Mouse (Mus musculus) c-Kit-positive CD71-positive TER-119-positive erythroid progenitor cells, embryonic 14.5 days (primary cell): ENCODE data around the gene Cd207.
"Not testable (repeated sequence)": the region's sequence is repeated elsewhere in the genome, so short reads cannot be mapped to it uniquely, and the experiment has no call there.

ENCODE experiments used
- DNase-seq: peaks from one replicate; pipeline ENCODE4 v3.0.0-alpha.2; 2013; ENCODE audit warnings: low spot score

Gene Cd207

GRCm38 (mm10) chr6:83697932-83698331, 20.3 kb upstream of the Cd207 start:
- no peak for DNase-seq

- DNase-seq = no peak
Measured at GRCm38 (mm10) chr6:83696684-83697083, 19.0 kb upstream of the Cd207 start.

- no peak for DNase-seq
Measured at GRCm38 (mm10) chr6:83695731-83696130, 18.1 kb upstream of the Cd207 start.

GRCm38 (mm10) chr6:83693835-83694234, 16.2 kb upstream of the Cd207 start:
- DNase-seq = peak; percentile 36

GRCm38 (mm10) chr6:83692962-83693361, 15.3 kb upstream of the Cd207 start:
- no peak for DNase-seq

GRCm38 (mm10) chr6:83690936-83691335, 13.3 kb upstream of the Cd207 start:
- DNase-seq = no peak

- peak; percentile 20 for DNase-seq
Measured at GRCm38 (mm10) chr6:83690277-83690676, 12.6 kb upstream of the Cd207 start.

- no peak for DNase-seq
Measured at GRCm38 (mm10) chr6:83689374-83689773, 11.7 kb upstream of the Cd207 start.

GRCm38 (mm10) chr6:83673395-83673794, 4.3 kb downstream of the Cd207 start:
- DNase-seq = peak; percentile 52

- no peak for DNase-seq
Measured at GRCm38 (mm10) chr6:83665009-83665408, 12.6 kb downstream of the Cd207 start.

GRCm38 (mm10) chr6:83660821-83661220, 16.8 kb downstream of the Cd207 start:
- DNase-seq = no peak

- DNase-seq = no peak
Measured at GRCm38 (mm10) chr6:83656087-83656486, 21.6 kb downstream of the Cd207 start, which contains the start of gene Clec4f. Gene Clec4f (minus strand): TSS chr6:83656187.

- DNase-seq = no peak
Measured at GRCm38 (mm10) chr6:83646715-83647114, 30.9 kb downstream of the Cd207 start.

- DNase-seq = no peak
Measured at GRCm38 (mm10) chr6:83635329-83635728, 42.3 kb downstream of the Cd207 start.

- DNase-seq = not testable (repeated sequence)
Measured at GRCm38 (mm10) chr6:83634631-83635030, 43.0 kb downstream of the Cd207 start.

GRCm38 (mm10) chr6:83634106-83634505, 43.6 kb downstream of the Cd207 start:
- DNase-seq = not testable (repeated sequence)

- no peak for DNase-seq
Measured at GRCm38 (mm10) chr6:83631815-83632214, 45.8 kb downstream of the Cd207 start.

GRCm38 (mm10) chr6:83626781-83627180, 50.9 kb downstream of the Cd207 start:
- DNase-seq = no peak
